Mouse (Mus musculus) E14TG2a.4 (cell line): ENCODE data around the gene Tmem170b.

Experiments used
- CTCF ChIP-seq: conservative IDR thresholded peaks from 2 replicates; pipeline ENCODE4 v1.5.1; 2014; ENCODE audit warnings: low read length
- NANOG ChIP-seq: IDR thresholded peaks from 2 replicates; pipeline ENCODE4 v1.6.1; 2014; ENCODE audit warnings: borderline replicate concordance, low read length, mixed read lengths

DNA sequence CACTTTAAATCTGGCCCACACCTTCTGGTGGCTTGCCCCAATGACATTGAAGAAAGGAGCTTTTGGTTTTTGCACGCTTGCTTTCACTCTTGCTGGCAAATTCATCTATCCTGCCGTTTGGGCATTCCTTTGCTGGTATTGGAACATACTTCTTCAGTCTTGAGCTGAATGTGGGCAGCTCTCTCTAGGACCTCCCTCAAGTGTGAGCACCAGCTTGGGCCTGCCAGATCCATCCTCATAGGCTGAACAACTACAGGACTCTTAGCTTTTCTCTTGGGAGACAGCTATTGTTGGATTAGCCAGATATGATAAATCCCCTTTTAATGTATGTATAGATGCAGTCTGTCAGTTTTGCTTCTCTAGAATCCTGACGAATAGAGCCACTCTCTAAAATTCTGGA lies 19.5 kb downstream of the Tmem170b start:
- TF ChIP-seq CTCF = no peak
- no peak for TF ChIP-seq NANOG
